ENCODE assay signal across 8 mouse cellular contexts in genomic region chr11:75047066-75047465, GRCm38 (mm10).
DNase-seq lines count a peak whose midpoint lies in the region; ATAC-seq and TF ChIP-seq lines count a peak whose summit lies in the region.

No protein-coding gene starts in this region.

- WGBS in embryonic facial prominence, embryonic 14.5 days, result 11% methylated on average over 6 of the region's 6 CpGs
- 15% methylated on average over 6 of the region's 6 CpGs for WGBS in heart, embryonic 16.5 days
- WGBS in lung, embryonic 14.5 days, result 20% methylated on average over 6 of the region's 6 CpGs
- WGBS in stomach, embryonic 14.5 days, result 25% methylated on average over 6 of the region's 6 CpGs
- 54% methylated on average over 6 of the region's 6 CpGs for WGBS in forebrain, embryonic 13.5 days

- H3K9me3 ChIP-seq in embryonic facial prominence, embryonic 14.5 days (ENCODE audit: control insufficient read depth, low read length), result no peaks in the 10 kb centered on the region
- no peaks in the 10 kb centered on the region for H3K9me3 ChIP-seq in heart, embryonic 16.5 days (replicated peaks; ENCODE audit: control insufficient read depth, low read length)
- H3K9me3 ChIP-seq in lung, embryonic 14.5 days (ENCODE audit: low read depth, low read length), result no peaks in the 10 kb centered on the region
- H3K9me3 ChIP-seq in stomach, embryonic 14.5 days (ENCODE audit: control insufficient read depth, low read depth, low read length), result no peaks in the 10 kb centered on the region
- H3K9me3 ChIP-seq in forebrain, embryonic 13.5 days (replicated peaks), result no peaks in the 10 kb centered on the region

- no peak for TF ChIP-seq CTCF in lung, embryonic 14.5 days (IDR thresholded peaks at IDR 0.05; ENCODE audit: low read depth)

- no peak overlapping the region for H3K4me3 ChIP-seq in embryonic facial prominence, embryonic 14.5 days (ENCODE audit: low read depth, low read length)
- no peak overlapping the region for H3K4me3 ChIP-seq in heart, embryonic 16.5 days (ENCODE audit: low read length)
- H3K4me3 ChIP-seq in lung, embryonic 14.5 days (ENCODE audit: low read depth, low read length), result no peak overlapping the region
- no peak overlapping the region for H3K4me3 ChIP-seq in stomach, embryonic 14.5 days (ENCODE audit: low read depth, low read length)
- no peak overlapping the region for H3K4me3 ChIP-seq in forebrain, embryonic 13.5 days

- peak; percentile 91 for ATAC-seq in embryonic facial prominence, embryonic 14.5 days (ENCODE audit: low read depth)
- ATAC-seq in heart, embryonic 16.5 days (replicated peaks; ENCODE audit: extremely low read depth, insufficient read depth, low FRiP score), result peak; percentile 85
- ATAC-seq in lung, embryonic 14.5 days (ENCODE audit: insufficient read depth), result peak; percentile 83
- ATAC-seq in stomach, embryonic 14.5 days (ENCODE audit: insufficient number of reproducible peaks, insufficient read depth, low FRiP score, low read depth), result peak; percentile 74
- no peak for ATAC-seq in forebrain, embryonic 13.5 days

- H3K27me3 ChIP-seq in embryonic facial prominence, embryonic 14.5 days (replicated peaks; ENCODE audit: control insufficient read depth, insufficient read depth, low read length), result no peaks in the 10 kb centered on the region
- no peaks in the 10 kb centered on the region for H3K27me3 ChIP-seq in heart, embryonic 16.5 days (ENCODE audit: control insufficient read depth, insufficient read depth, low read length)
- H3K27me3 ChIP-seq in lung, embryonic 14.5 days (ENCODE audit: insufficient read depth, low read length), result no peaks in the 10 kb centered on the region
- no peaks in the 10 kb centered on the region for H3K27me3 ChIP-seq in stomach, embryonic 14.5 days (ENCODE audit: control insufficient read depth, insufficient read depth, low read length)
- H3K27me3 ChIP-seq in forebrain, embryonic 13.5 days, result no peaks in the 10 kb centered on the region

- no peak overlapping the region for H3K4me2 ChIP-seq in embryonic facial prominence, embryonic 14.5 days (ENCODE audit: low read depth, low read length)
- peak overlapping the region; percentile 22; the same call in 1 of the 2 replicates for H3K4me2 ChIP-seq in heart, embryonic 16.5 days (ENCODE audit: low read depth, low read length)
- no peak overlapping the region; the same call in 1 of the 2 replicates for H3K4me2 ChIP-seq in lung, embryonic 14.5 days
- H3K4me2 ChIP-seq in stomach, embryonic 14.5 days (replicated peaks; ENCODE audit: low read depth, low read length), result no peak overlapping the region
- no peak overlapping the region for H3K4me2 ChIP-seq in forebrain, embryonic 13.5 days

- peaks cover 53% of the 10 kb centered on the region for H3K4me1 ChIP-seq in embryonic facial prominence, embryonic 14.5 days (ENCODE audit: control insufficient read depth, insufficient read depth, low read length)
- peaks cover 37% of the 10 kb centered on the region for H3K4me1 ChIP-seq in heart, embryonic 16.5 days (ENCODE audit: control insufficient read depth, insufficient read depth, low read length)
- peaks cover 61% of the 10 kb centered on the region for H3K4me1 ChIP-seq in lung, embryonic 14.5 days (ENCODE audit: insufficient read depth)
- peaks cover 62% of the 10 kb centered on the region for H3K4me1 ChIP-seq in stomach, embryonic 14.5 days (ENCODE audit: control insufficient read depth, insufficient read depth, low read length)
- H3K4me1 ChIP-seq in forebrain, embryonic 13.5 days, result peaks cover 14% of the 10 kb centered on the region

- H3K36me3 ChIP-seq in embryonic facial prominence, embryonic 14.5 days (ENCODE audit: control insufficient read depth, insufficient read depth, low read length), result peaks cover 4% of the 10 kb centered on the region; the same call in 1 of the 2 replicates
- H3K36me3 ChIP-seq in heart, embryonic 16.5 days (ENCODE audit: control insufficient read depth, insufficient read depth), result peaks cover 2% of the 10 kb centered on the region; the same call in 1 of the 2 replicates
- H3K36me3 ChIP-seq in lung, embryonic 14.5 days (ENCODE audit: insufficient read depth), result peaks cover 4% of the 10 kb centered on the region; the same call in 1 of the 2 replicates
- H3K36me3 ChIP-seq in stomach, embryonic 14.5 days (ENCODE audit: control insufficient read depth, insufficient read depth, low read length), result peaks cover 4% of the 10 kb centered on the region; the same call in 1 of the 2 replicates
- H3K36me3 ChIP-seq in forebrain, embryonic 13.5 days (ENCODE audit: poor library complexity, severe bottlenecking), result peaks cover 46% of the 10 kb centered on the region

- DNase-seq in right cerebral cortex, adult 18-20 months, result peak; percentile 49
- DNase-seq in right cerebral cortex, postnatal 25 days, result no peak
- DNase-seq in embryonic facial prominence, embryonic 14.5 days (ENCODE audit: low spot score), result peak; percentile 97
- DNase-seq in layer of hippocampus, adult 11-12 months (ENCODE audit: low spot score), result peak; percentile 70
- peak; percentile 99 for DNase-seq in lung, embryonic 14.5 days

- peak overlapping the region; percentile 76; the same call in 1 of the 2 replicates for H3K27ac ChIP-seq in embryonic facial prominence, embryonic 14.5 days (replicated peaks; ENCODE audit: low read depth, low read length)
- peak overlapping the region; percentile 88 for H3K27ac ChIP-seq in heart, embryonic 16.5 days (ENCODE audit: low read length)
- peak overlapping the region; percentile 95 for H3K27ac ChIP-seq in lung, embryonic 14.5 days (ENCODE audit: low read depth)
- peak overlapping the region; percentile 98 for H3K27ac ChIP-seq in stomach, embryonic 14.5 days (ENCODE audit: low read length)
- H3K27ac ChIP-seq in forebrain, embryonic 13.5 days, result no peak overlapping the region

- H3K9ac ChIP-seq in embryonic facial prominence, embryonic 14.5 days (ENCODE audit: low read depth, low read length), result no peak overlapping the region
- peak overlapping the region; percentile 49 for H3K9ac ChIP-seq in heart, embryonic 16.5 days (ENCODE audit: low read length)
- H3K9ac ChIP-seq in lung, embryonic 14.5 days, result no peak overlapping the region
- no peak overlapping the region for H3K9ac ChIP-seq in stomach, embryonic 14.5 days (replicated peaks; ENCODE audit: low read depth, low read length)
- H3K9ac ChIP-seq in forebrain, embryonic 13.5 days, result no peak overlapping the region
